In genomic region chr1:42888541-42889349, GRCm38 (mm10) we compare ENCODE assay signal across 10 mouse cellular contexts. TPM values are rescaled to one million over a fixed set of nuclear protein-coding genes. Genes with fewer than 3 reads are reported as not detected.
DNase-seq lines count a peak whose midpoint lies in the region; ATAC-seq and TF ChIP-seq lines count a peak whose summit lies in the region.
"Had no signal": no experiment of that assay in that cellular context is flagged by ENCODE, and none has a peak within 500 bp of the region (broad histone marks: within the 10 kb centered on the region; RNA-seq: fewer than 3 reads in every experiment).

No protein-coding gene starts in this region.

- H3K27me3 ChIP-seq in lung, postnatal 0 days (replicated peaks; ENCODE audit: insufficient read depth, low read length): no peaks in the 10 kb centered on the region
- no peaks in the 10 kb centered on the region for H3K27me3 ChIP-seq in embryonic facial prominence, embryonic 12.5 days
- no peaks in the 10 kb centered on the region for H3K27me3 ChIP-seq in hindbrain, embryonic 15.5 days
- H3K27me3 ChIP-seq: limb, embryonic 12.5 days; stomach, embryonic 15.5 days had no signal

- H3K9me3 ChIP-seq in lung, postnatal 0 days (ENCODE audit: low read length): no peaks in the 10 kb centered on the region
- H3K9me3 ChIP-seq in embryonic facial prominence, embryonic 12.5 days: no peaks in the 10 kb centered on the region
- no peaks in the 10 kb centered on the region for H3K9me3 ChIP-seq in hindbrain, embryonic 15.5 days
- H3K9me3 ChIP-seq: limb, embryonic 12.5 days; stomach, embryonic 15.5 days had no signal

- DNase-seq in lung, postnatal 0 days (ENCODE audit: low spot score): peak; percentile 75
- no peak for DNase-seq in lung, postnatal 14 days
- DNase-seq in retina, postnatal 1 day: peak; percentile 52
- no peak for DNase-seq in T-cell, adult 2 months (ENCODE audit: low spot score)
- DNase-seq in layer of hippocampus, adult 18-20 months (ENCODE audit: low spot score in 2 of 2): no peak
- DNase-seq: kidney, adult 18-20 months had no signal

- H3K27ac ChIP-seq in lung, postnatal 0 days (ENCODE audit: low read length): peak overlapping the region; percentile 60; the same call in 1 of the 2 replicates
- H3K27ac ChIP-seq in embryonic facial prominence, embryonic 12.5 days: 0 out of 2 replicates have a peak overlapping the region, but pooled peaks have one; percentile 4
- H3K27ac ChIP-seq in hindbrain, embryonic 15.5 days (replicated peaks): peak overlapping the region; percentile 31; the same call in 1 of the 2 replicates
- H3K27ac ChIP-seq: stomach, embryonic 15.5 days had no signal

- 63% methylated on average over 22 of the region's 22 CpGs for WGBS in lung, postnatal 0 days
- 42% methylated on average over 22 of the region's 22 CpGs for WGBS in embryonic facial prominence, embryonic 12.5 days
- 15% methylated on average over 22 of the region's 22 CpGs for WGBS in hindbrain, embryonic 15.5 days

- H3K4me1 ChIP-seq in lung, postnatal 0 days (ENCODE audit: insufficient read depth, low read depth, low read length): no peaks in the 10 kb centered on the region
- peaks cover 13% of the 10 kb centered on the region; the same call in 1 of the 2 replicates for H3K4me1 ChIP-seq in embryonic facial prominence, embryonic 12.5 days
- H3K4me1 ChIP-seq in hindbrain, embryonic 15.5 days (replicated peaks): peaks cover 26% of the 10 kb centered on the region

- H3K4me2 ChIP-seq in lung, postnatal 0 days (replicated peaks; ENCODE audit: low read depth, low read length): no peak overlapping the region
- H3K4me2 ChIP-seq in embryonic facial prominence, embryonic 12.5 days (replicated peaks): 0 out of 2 replicates have a peak overlapping the region, but pooled peaks have one; percentile 5
- H3K4me2 ChIP-seq in hindbrain, embryonic 15.5 days: peak overlapping the region; percentile 22
- H3K4me2 ChIP-seq: limb, embryonic 12.5 days; stomach, embryonic 15.5 days had no signal

- TF ChIP-seq CTCF in lung, postnatal 0 days (IDR thresholded peaks at IDR 0.05): no peak

- peak; percentile 77 for ATAC-seq in lung, postnatal 0 days
- ATAC-seq in embryonic facial prominence, embryonic 12.5 days (ENCODE audit: insufficient number of reproducible peaks, insufficient read depth, low FRiP score, low TSS enrichment): no peak
- peak; percentile 57 for ATAC-seq in hindbrain, embryonic 15.5 days (ENCODE audit: low FRiP score, low read depth)

- H3K36me3 ChIP-seq in lung, postnatal 0 days (ENCODE audit: insufficient read depth, low read length): no peaks in the 10 kb centered on the region
- H3K36me3 ChIP-seq in embryonic facial prominence, embryonic 12.5 days: 0 out of 2 replicates have a peak, but pooled peaks cover 4% of the 10 kb centered on the region
- H3K36me3 ChIP-seq in hindbrain, embryonic 15.5 days: no peaks in the 10 kb centered on the region
- H3K36me3 ChIP-seq: stomach, embryonic 15.5 days had no signal

- no peak overlapping the region for H3K4me3 ChIP-seq in lung, postnatal 0 days (ENCODE audit: low read depth, low read length)
- no peak overlapping the region for H3K4me3 ChIP-seq in embryonic facial prominence, embryonic 12.5 days
- H3K4me3 ChIP-seq in hindbrain, embryonic 15.5 days: no peak overlapping the region
- H3K4me3 ChIP-seq: limb, embryonic 12.5 days; stomach, embryonic 15.5 days had no signal

- TF ChIP-seq EP300 in lung, postnatal 0 days (IDR thresholded peaks at IDR 0.05): peak; percentile 63

- no peak overlapping the region for H3K9ac ChIP-seq in lung, postnatal 0 days (replicated peaks; ENCODE audit: low read depth)
- H3K9ac ChIP-seq in embryonic facial prominence, embryonic 12.5 days: no peak overlapping the region
- no peak overlapping the region for H3K9ac ChIP-seq in hindbrain, embryonic 15.5 days
- H3K9ac ChIP-seq: limb, embryonic 12.5 days; stomach, embryonic 15.5 days had no signal

RNA-seq across cellular contexts. Expression of gene Mrps9, which starts 37.7 kb away (rescaled TPM):
- polyA plus RNA-seq in lung, postnatal 0 days (2015; fragmentation: Nextera tagmentation; extraction: Ambion mirVana): 41.1 and 41.2 TPM in 2 replicates
- 47.9 and 49.5 TPM in 2 replicates for polyA plus RNA-seq in embryonic facial prominence, embryonic 12.5 days (2016; fragmentation: Nextera tagmentation; extraction: Ambion mirVana)
- 28.8 and 35.3 TPM in 2 replicates for polyA plus RNA-seq in hindbrain, embryonic 15.5 days (2015; fragmentation: Nextera tagmentation; extraction: Ambion mirVana)
- 10 to 100 TPM; 43.7 to 45.0 TPM for total RNA-seq in layer of hippocampus, adult 18-20 months (2021)

Comparison
In these comparisons a context has a peak if more than half of its experiments do, and no peak if none do; other contexts are left out.
1. DNase-seq: peak in lung, postnatal 0 days (single experiment) and retina, postnatal 1 day (single experiment); none in lung, postnatal 14 days (single experiment), T-cell, adult 2 months (single experiment) and layer of hippocampus, adult 18-20 months (0 of 2).
2. H3K27ac ChIP-seq: peak in every context shown above with its lines; median percentile 60 in lung, postnatal 0 days; 31 in hindbrain, embryonic 15.5 days; 4 in embryonic facial prominence, embryonic 12.5 days.